ENCODE assay signal across 19 mouse cellular contexts in genomic region chr3:84383559-84383958, GRCm38 (mm10).
DNase-seq lines count a peak whose midpoint lies in the region; ATAC-seq lines count a peak whose summit lies in the region.
"Had no signal": no experiment of that assay in that cellular context is flagged by ENCODE, and none has a peak within 500 bp of the region (broad histone marks: within the 10 kb centered on the region; RNA-seq: fewer than 3 reads in every experiment).

No protein-coding gene starts in this region.

- no peak overlapping the region for H3K4me2 ChIP-seq in heart, embryonic 12.5 days
- peak overlapping the region; percentile 67 for H3K4me2 ChIP-seq in liver, embryonic 12.5 days
- H3K4me2 ChIP-seq: hindbrain, embryonic 13.5 days had no signal

- H3K4me1 ChIP-seq in heart, embryonic 12.5 days (replicated peaks) = peaks cover 36% of the 10 kb centered on the region
- H3K4me1 ChIP-seq in liver, embryonic 12.5 days = peaks cover 62% of the 10 kb centered on the region
- H3K4me1 ChIP-seq: embryonic facial prominence, embryonic 10.5 days had no signal

- H3K9me3 ChIP-seq in heart, embryonic 12.5 days (replicated peaks) = no peaks in the 10 kb centered on the region
- H3K9me3 ChIP-seq in liver, embryonic 12.5 days (replicated peaks) = no peaks in the 10 kb centered on the region
- H3K9me3 ChIP-seq: embryonic facial prominence, embryonic 10.5 days; heart, embryonic 10.5 days; hindbrain, embryonic 13.5 days had no signal

- no peak for DNase-seq in heart, adult 18-20 months
- DNase-seq in c-Kit-positive CD71-positive TER-119-positive erythroid progenitor cells, embryonic 14.5 days (ENCODE audit: low spot score) = peak; percentile 47
- DNase-seq in Muller cell, postnatal 12 days (ENCODE audit: inconsistent ontology term) = no peak
- DNase-seq: cerebellum, postnatal 25 days; kidney, adult 2 months; kidney, postnatal 36 days; lung, adult 2 months; right cerebral cortex, postnatal 25 days; thymus, postnatal 14 days had no signal

- no peaks in the 10 kb centered on the region for H3K36me3 ChIP-seq in heart, embryonic 12.5 days
- no peaks in the 10 kb centered on the region for H3K36me3 ChIP-seq in liver, embryonic 12.5 days
- H3K36me3 ChIP-seq: embryonic facial prominence, embryonic 10.5 days; heart, embryonic 10.5 days; hindbrain, embryonic 13.5 days had no signal

- H3K27ac ChIP-seq in heart, embryonic 12.5 days (ENCODE audit: poor library complexity, severe bottlenecking) = no peak overlapping the region
- peak overlapping the region; percentile 89 for H3K27ac ChIP-seq in liver, embryonic 12.5 days
- H3K27ac ChIP-seq: embryonic facial prominence, embryonic 10.5 days; heart, embryonic 10.5 days; hindbrain, embryonic 13.5 days; left cerebral cortex, adult 2 months had no signal

- H3K9ac ChIP-seq in heart, embryonic 12.5 days = no peak overlapping the region
- H3K9ac ChIP-seq in liver, embryonic 12.5 days = peak overlapping the region; percentile 54
- H3K9ac ChIP-seq: hindbrain, embryonic 13.5 days had no signal

- peaks cover 27% of the 10 kb centered on the region for H3K27me3 ChIP-seq in heart, embryonic 12.5 days (replicated peaks)
- no peaks in the 10 kb centered on the region for H3K27me3 ChIP-seq in liver, embryonic 12.5 days (replicated peaks)
- H3K27me3 ChIP-seq: hindbrain, embryonic 13.5 days had no signal

- H3K4me3 ChIP-seq in heart, embryonic 12.5 days = no peak overlapping the region
- no peak overlapping the region for H3K4me3 ChIP-seq in liver, embryonic 12.5 days
- H3K4me3 ChIP-seq: embryonic facial prominence, embryonic 10.5 days; heart, embryonic 10.5 days; hindbrain, embryonic 13.5 days; left cerebral cortex, adult 2 months had no signal

- peak; percentile 68; the same call in 1 of the 2 replicates for ATAC-seq in heart, embryonic 12.5 days (ENCODE audit: insufficient number of reproducible peaks, low FRiP score)
- ATAC-seq in liver, embryonic 12.5 days = peak; percentile 99
- ATAC-seq in megakaryocyte-erythroid progenitor cell, adult 5-6 weeks (replicated peaks; ENCODE audit: low FRiP score, low TSS enrichment, poor library complexity, severe bottlenecking) = peak; percentile 83
- ATAC-seq in frontal cortex, adult (ENCODE audit: low TSS enrichment) = no peak
- ATAC-seq: forebrain, embryonic 16.5 days; inflammation-experienced regulatory T-cells, adult 6 months had no signal

- 57% methylated on average over 3 of the region's 3 CpGs for WGBS in heart, embryonic 12.5 days
- 25% methylated on average over 3 of the region's 3 CpGs for WGBS in liver, embryonic 12.5 days (ENCODE audit: insufficient replicate concordance)
